Mouse (Mus musculus) hindbrain, embryonic 13.5 days (tissue): ENCODE data around the gene Tet1. TPM values are rescaled to one million over a fixed set of nuclear protein-coding genes. Genes with fewer than 3 reads are reported as not detected.
A peak's percentile ranks its signal among the peaks of the same experiment; 100 is the strongest.

Experiments
- ATAC-seq: fragments of 200-750 bp; cut with Nextera tagmentation; 2 replicates; pipeline ENCODE4 v1.8.0; 2017; ENCODE audit warnings: moderate TSS enrichment; ENCODE audit not compliant: low FRiP score
- H3K27ac ChIP-seq: fragments of 300-500 bp; sonication (generic); 2 replicates; pipeline ENCODE4 v1.5.1; 2015; ENCODE audit warnings: inconsistent platforms, mild to moderate bottlenecking, moderate library complexity
- H3K27me3 ChIP-seq: fragments of 300-500 bp; sonication (generic); 2 replicates; pipeline ENCODE4 v1.6.1; 2015; ENCODE audit warnings: mild to moderate bottlenecking, inconsistent platforms
- H3K36me3 ChIP-seq: fragments of 300-500 bp; sonication (generic); 2 replicates; pipeline ENCODE4 v1.6.1; 2015; ENCODE audit warnings: mild to moderate bottlenecking, inconsistent platforms
- H3K4me1 ChIP-seq: fragments of 300-500 bp; sonication (generic); replicated peaks from 2 replicates; pipeline ENCODE4 v1.6.1; 2015; ENCODE audit warnings: inconsistent platforms
- H3K4me2 ChIP-seq: fragments of 300-500 bp; sonication (generic); 2 replicates; pipeline ENCODE4 v1.6.1; 2015; ENCODE audit warnings: inconsistent platforms, mild to moderate bottlenecking, moderate library complexity
- H3K4me3 ChIP-seq: fragments of 300-500 bp; sonication (generic); 2 replicates; pipeline ENCODE4 v1.5.1; 2015; ENCODE audit warnings: mild to moderate bottlenecking, inconsistent platforms
- H3K9ac ChIP-seq: fragments of 300-500 bp; sonication (generic); 2 replicates; pipeline ENCODE4 v1.6.1; 2015; ENCODE audit warnings: mild to moderate bottlenecking, inconsistent platforms
- H3K9me3 ChIP-seq: fragments of 300-500 bp; sonication (generic); 2 replicates; pipeline ENCODE4 v1.6.1; 2016; ENCODE audit warnings: inconsistent platforms
- WGBS: fragments of 180-500 bp; shearing (Covaris S2); methylation state at CpG from one replicate; pipeline ENCODE4 v1.1.7; 2015; 5-methylcytosine and 5-hydroxymethylcytosine counted together
- polyA plus RNA-seq: library from polyadenylated mRNA; unstranded; fragments of >200 nt; fragmentation: Nextera tagmentation; extraction: Ambion mirVana; gene quantifications from 2 replicates; pipeline ENCODE4 v1.2.1, GENCODE M21; 2015

Tet1 gene
- polyA plus RNA-seq, 1 experiment from 2014 or later = 35.8 TPM

GRCm38 (mm10) chr10:62832783-62833182, 76.0 kb downstream of the Tet1 start:
- H3K4me1 ChIP-seq = no peaks in the 10 kb centered on the region
- no peak overlapping the region for H3K27ac ChIP-seq
- H3K4me2 ChIP-seq = no peak overlapping the region
- WGBS = 84% methylated on average over 9 of the region's 9 CpGs
- H3K36me3 ChIP-seq = peaks cover 51% of the 10 kb centered on the region
- no peaks in the 10 kb centered on the region for H3K9me3 ChIP-seq
- H3K27me3 ChIP-seq = no peaks in the 10 kb centered on the region
- ATAC-seq = no peak
- H3K9ac ChIP-seq = no peak overlapping the region
- H3K4me3 ChIP-seq = no peak overlapping the region

- no peak overlapping the region for H3K27ac ChIP-seq
- WGBS = 92% methylated on average over 2 of the region's 2 CpGs
- H3K27me3 ChIP-seq = no peaks in the 10 kb centered on the region
- no peaks in the 10 kb centered on the region for H3K4me1 ChIP-seq
- no peak overlapping the region for H3K4me2 ChIP-seq
- no peak overlapping the region for H3K4me3 ChIP-seq
- H3K9ac ChIP-seq = no peak overlapping the region
- peaks cover 47% of the 10 kb centered on the region for H3K36me3 ChIP-seq
- H3K9me3 ChIP-seq = no peaks in the 10 kb centered on the region
- ATAC-seq = no peak
Measured at GRCm38 (mm10) chr10:62831546-62831945, 77.2 kb downstream of the Tet1 start.

GRCm38 (mm10) chr10:62824474-62824873, 84.3 kb downstream of the Tet1 start:
- no peak overlapping the region for H3K4me3 ChIP-seq
- H3K4me2 ChIP-seq = no peak overlapping the region
- H3K27ac ChIP-seq = no peak overlapping the region
- H3K27me3 ChIP-seq = no peaks in the 10 kb centered on the region
- H3K9ac ChIP-seq = no peak overlapping the region
- no peaks in the 10 kb centered on the region for H3K4me1 ChIP-seq
- no peak for ATAC-seq
- 88% methylated on average over 8 of the region's 8 CpGs for WGBS
- no peaks in the 10 kb centered on the region for H3K9me3 ChIP-seq
- peaks cover 38% of the 10 kb centered on the region for H3K36me3 ChIP-seq

GRCm38 (mm10) chr10:62823431-62823830, 85.4 kb downstream of the Tet1 start:
- no peaks in the 10 kb centered on the region for H3K27me3 ChIP-seq
- H3K36me3 ChIP-seq = peaks cover 45% of the 10 kb centered on the region
- H3K4me3 ChIP-seq = no peak overlapping the region
- H3K4me1 ChIP-seq = no peaks in the 10 kb centered on the region
- WGBS = 92% methylated on average over 4 of the region's 4 CpGs
- no peak overlapping the region for H3K9ac ChIP-seq
- H3K9me3 ChIP-seq = no peaks in the 10 kb centered on the region
- H3K27ac ChIP-seq = no peak overlapping the region
- no peak for ATAC-seq
- H3K4me2 ChIP-seq = no peak overlapping the region

- 84% methylated on average over 4 of the region's 4 CpGs for WGBS
- no peak overlapping the region for H3K4me3 ChIP-seq
- H3K27me3 ChIP-seq = no peaks in the 10 kb centered on the region
- H3K27ac ChIP-seq = no peak overlapping the region
- H3K36me3 ChIP-seq = peaks cover 50% of the 10 kb centered on the region
- H3K4me2 ChIP-seq = no peak overlapping the region
- H3K4me1 ChIP-seq = no peaks in the 10 kb centered on the region
- no peak for ATAC-seq
- no peaks in the 10 kb centered on the region for H3K9me3 ChIP-seq
- no peak overlapping the region for H3K9ac ChIP-seq
Measured at GRCm38 (mm10) chr10:62810010-62810409, 98.8 kb downstream of the Tet1 start.

GRCm38 (mm10) chr10:62808766-62809165, 100.0 kb downstream of the Tet1 start:
- Histone ChIP-seq H3K9ac (no peak overlapping the region), H3K27ac (no peak overlapping the region), H3K4me2 (no peak overlapping the region), H3K4me1 (no peaks in the 10 kb centered on the region), H3K27me3 (no peaks in the 10 kb centered on the region), H3K9me3 (no peaks in the 10 kb centered on the region), H3K4me3 (no peak overlapping the region), H3K36me3 (peaks cover 41% of the 10 kb centered on the region)
- no peak for ATAC-seq
- 98% methylated on average over 2 of the region's 2 CpGs for WGBS

- Histone ChIP-seq H3K4me1 (no peaks in the 10 kb centered on the region), H3K4me2 (no peak overlapping the region), H3K27ac (no peak overlapping the region), H3K9ac (no peak overlapping the region), H3K36me3 (peaks cover 37% of the 10 kb centered on the region), H3K9me3 (no peaks in the 10 kb centered on the region), H3K4me3 (no peak overlapping the region), H3K27me3 (no peaks in the 10 kb centered on the region)
- ATAC-seq = no peak
- 96% methylated on average over 7 of the region's 7 CpGs for WGBS
Measured at GRCm38 (mm10) chr10:62808316-62808715, 100.5 kb downstream of the Tet1 start.

GRCm38 (mm10) chr10:62804106-62804505, 104.7 kb downstream of the Tet1 start:
- Histone ChIP-seq H3K36me3 (peaks cover 8% of the 10 kb centered on the region; the same call in 1 of the 2 replicates), H3K4me1 (no peaks in the 10 kb centered on the region), H3K27ac (no peak overlapping the region), H3K4me3 (no peak overlapping the region), H3K9ac (no peak overlapping the region), H3K9me3 (no peaks in the 10 kb centered on the region), H3K27me3 (no peaks in the 10 kb centered on the region), H3K4me2 (no peak overlapping the region)
- no peak for ATAC-seq
- WGBS = 71% methylated on average over 2 of the region's 2 CpGs

- ATAC-seq = no peak
- Histone ChIP-seq H3K9ac (no peak overlapping the region), H3K27ac (no peak overlapping the region), H3K27me3 (no peaks in the 10 kb centered on the region), H3K4me1 (no peaks in the 10 kb centered on the region), H3K4me3 (no peak overlapping the region), H3K4me2 (no peak overlapping the region), H3K9me3 (no peaks in the 10 kb centered on the region), H3K36me3 (peaks cover 8% of the 10 kb centered on the region; the same call in 1 of the 2 replicates)
- WGBS = 97% methylated on average over 2 of the region's 2 CpGs
Measured at GRCm38 (mm10) chr10:62803296-62803695, 105.5 kb downstream of the Tet1 start.

- Histone ChIP-seq H3K36me3 (peaks cover 11% of the 10 kb centered on the region), H3K4me3 (no peak overlapping the region), H3K4me1 (peaks cover 22% of the 10 kb centered on the region), H3K4me2 (no peak overlapping the region), H3K9me3 (no peaks in the 10 kb centered on the region), H3K27me3 (no peaks in the 10 kb centered on the region), H3K9ac (no peak overlapping the region), H3K27ac (no peak overlapping the region)
- no peak for ATAC-seq
- 95% methylated on average over 4 of the region's 4 CpGs for WGBS
Measured at GRCm38 (mm10) chr10:62794221-62794620, 114.6 kb downstream of the Tet1 start.

GRCm38 (mm10) chr10:62793091-62793453, 115.7 kb downstream of the Tet1 start:
- peak; percentile 5; the same call in 1 of the 2 replicates for ATAC-seq
- H3K4me2 ChIP-seq = peak overlapping the region; percentile 53
- H3K27me3 ChIP-seq = no peaks in the 10 kb centered on the region
- H3K9ac ChIP-seq = peak overlapping the region; percentile 99; the same call in 1 of the 2 replicates
- H3K27ac ChIP-seq = peak overlapping the region; percentile 92
- peaks cover 26% of the 10 kb centered on the region for H3K4me1 ChIP-seq
- no peaks in the 10 kb centered on the region for H3K9me3 ChIP-seq
- WGBS = 25% methylated on average over 2 of the region's 2 CpGs
- peak overlapping the region; percentile 97 for H3K4me3 ChIP-seq
- peaks cover 21% of the 10 kb centered on the region for H3K36me3 ChIP-seq

- H3K9ac ChIP-seq = peak within 1 kb of the TSS; percentile 99
- no peaks in the 10 kb centered on the region for H3K9me3 ChIP-seq
- H3K27me3 ChIP-seq = no peaks in the 10 kb centered on the region
- H3K4me3 ChIP-seq = peak within 1 kb of the TSS; percentile 97
- H3K4me2 ChIP-seq = peak within 1 kb of the TSS; percentile 77
- peaks cover 27% of the 10 kb centered on the region for H3K36me3 ChIP-seq
- H3K27ac ChIP-seq = peak within 1 kb of the TSS; percentile 92
- 4% methylated on average over 55 of the region's 55 CpGs for WGBS
- peaks cover 26% of the 10 kb centered on the region for H3K4me1 ChIP-seq
- ATAC-seq = peak; percentile 98
Measured at GRCm38 (mm10) chr10:62792177-62793090, 116.4 kb downstream of the Tet1 start, which contains the start of gene Ccar1. Gene Ccar1, minus strand, starts transcription at chr10:62792286.
